Mouse (Mus musculus): ENCODE measurements at regions not wholly inside any gene's neighbourhood (a gene's known extent, or its start where the extent isn't known, plus 50 kb on each side); places are given as distances from the start of the nearest gene placed in this dataset.

DNA sequence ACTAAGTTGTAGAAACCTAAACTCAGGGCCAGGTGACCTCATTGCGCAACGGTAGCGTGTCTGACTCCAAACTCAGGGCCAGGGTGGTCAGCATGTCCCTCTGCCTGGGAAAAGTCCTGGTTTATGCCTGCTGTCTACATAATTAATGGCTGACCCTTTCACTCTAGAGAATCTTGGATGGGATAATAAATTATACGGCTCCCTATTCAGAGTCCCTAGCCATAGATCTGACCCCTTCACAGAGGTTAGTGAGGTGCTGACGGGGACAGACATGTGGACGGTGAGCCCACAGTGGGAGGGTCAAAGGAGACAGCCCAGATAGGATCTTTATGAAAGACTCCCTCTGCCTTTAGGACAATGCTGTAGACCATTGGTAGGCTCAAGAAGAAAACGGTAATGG lies 94.7 kb upstream of the Ccnd2 start:
- no peak for TF ChIP-seq GATA4 (IDR thresholded peaks at IDR 0.05; ENCODE audit: insufficient replicate concordance, low read length)

DNA sequence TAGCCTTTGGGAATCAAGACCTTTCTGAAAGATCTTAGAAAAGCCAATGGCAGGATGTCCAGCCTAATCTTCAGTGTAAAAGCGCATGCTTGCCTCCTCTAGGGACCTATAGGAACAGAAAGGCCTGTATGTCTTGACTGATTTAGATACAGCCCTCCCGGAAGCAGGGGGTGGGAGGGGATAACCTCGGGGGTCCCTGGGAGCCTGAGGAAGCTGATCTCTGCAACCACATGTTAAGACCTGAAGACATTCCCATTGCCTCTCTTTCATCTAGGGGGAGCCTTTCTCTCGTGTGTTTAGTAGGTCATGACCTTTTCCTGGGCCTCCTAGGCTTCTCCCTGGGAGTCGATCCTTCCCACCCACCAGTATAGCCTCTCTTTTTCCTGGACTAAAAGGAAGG lies 95.3 kb upstream of the Ccnd2 start:
- no peak for TF ChIP-seq GATA4 (IDR thresholded peaks at IDR 0.05; ENCODE audit: insufficient replicate concordance, low read length)

DNA sequence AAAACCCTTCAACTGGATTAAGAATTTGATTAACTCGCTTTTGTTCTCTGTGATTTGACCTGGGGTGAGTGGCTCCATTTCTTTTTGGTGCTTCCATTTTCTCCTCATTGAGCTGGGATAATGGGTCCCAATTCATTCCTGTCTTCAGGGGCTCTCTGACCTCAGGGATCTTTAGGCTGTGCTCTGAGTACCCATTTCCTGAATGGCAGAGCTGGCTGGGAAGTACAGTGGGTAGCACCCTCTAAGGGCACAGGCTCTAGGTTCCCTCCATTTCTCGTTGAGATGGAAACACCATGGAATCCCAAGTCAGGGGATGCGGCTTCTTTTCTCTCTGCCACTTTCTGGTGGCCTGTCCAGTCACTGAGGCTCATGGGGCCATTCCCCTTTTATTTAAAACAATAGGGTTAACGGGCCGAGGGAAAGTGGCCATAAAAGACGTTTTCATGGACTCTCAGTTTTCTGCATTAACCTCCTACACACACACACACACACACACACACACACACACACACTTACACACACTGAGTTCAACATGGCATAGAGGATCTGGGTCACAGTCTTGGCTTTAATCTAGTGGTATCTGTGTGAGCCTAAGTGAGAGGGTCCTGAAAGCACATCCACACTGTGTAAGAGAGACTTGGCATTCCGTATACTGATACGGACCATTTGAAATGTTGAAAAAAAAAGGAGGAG lies 98.3 kb upstream of the Ccnd2 start:
- TF ChIP-seq GATA4 (IDR thresholded peaks at IDR 0.05; ENCODE audit: insufficient replicate concordance, low read length): no peak

DNA sequence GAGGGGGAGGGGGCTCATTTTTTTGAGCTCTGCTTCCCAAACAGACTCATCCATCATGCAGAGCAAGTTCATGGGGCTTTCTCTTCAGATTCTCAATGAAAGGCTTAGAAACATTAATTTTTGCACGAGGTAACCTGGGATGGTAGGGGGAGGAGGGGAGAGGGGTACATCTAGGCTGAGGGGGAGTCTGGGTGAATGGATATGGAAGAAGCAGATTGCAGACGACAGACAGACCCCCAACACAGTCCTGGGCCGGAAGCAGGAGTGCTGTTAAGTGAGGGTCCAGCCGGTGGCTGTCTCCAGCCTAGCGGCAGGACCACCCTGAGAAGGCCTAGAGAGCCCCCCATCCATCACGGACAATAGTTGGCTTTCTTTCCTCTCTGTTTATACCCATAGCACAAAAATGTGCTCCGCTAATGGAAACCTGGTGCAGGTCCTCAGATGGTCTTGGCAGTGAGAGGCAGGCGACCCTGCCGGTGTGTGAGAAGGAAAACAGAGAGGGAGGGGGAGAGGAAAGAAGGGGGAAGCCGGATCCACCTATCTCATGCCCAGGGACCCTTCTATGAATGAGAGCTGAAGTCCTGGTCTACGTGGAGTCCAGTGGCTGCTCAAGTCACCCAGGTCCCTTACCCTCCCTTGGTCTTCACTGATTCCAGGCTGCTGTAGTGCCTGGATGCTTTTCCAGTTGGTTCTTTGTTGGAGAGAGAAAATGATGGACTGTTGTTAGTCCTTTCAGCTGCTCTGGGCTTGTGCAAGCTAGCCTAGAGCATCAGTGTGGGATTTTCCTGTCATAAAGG lies 99.1 kb upstream of the Ccnd2 start:
- no peak for TF ChIP-seq GATA4 (IDR thresholded peaks at IDR 0.05; ENCODE audit: insufficient replicate concordance, low read length)

DNA sequence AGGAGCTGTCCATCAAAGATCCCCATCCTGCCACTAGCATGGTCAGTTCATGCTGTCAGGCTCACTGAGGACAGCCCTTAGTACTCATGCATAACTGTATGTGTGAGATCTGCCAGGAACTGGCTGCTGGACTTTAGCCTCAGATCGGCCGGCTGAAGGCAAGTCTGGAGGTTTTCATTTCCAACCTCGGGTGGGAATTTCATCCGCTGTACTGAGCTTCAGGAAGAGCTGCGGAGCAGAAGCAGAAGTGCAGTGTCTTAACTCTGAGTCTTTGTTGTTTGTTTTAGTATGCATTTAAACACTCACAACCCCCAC lies 99.6 kb upstream of the Ccnd2 start:
- no peak for TF ChIP-seq GATA4 (IDR thresholded peaks at IDR 0.05; ENCODE audit: insufficient replicate concordance, low read length)

DNA sequence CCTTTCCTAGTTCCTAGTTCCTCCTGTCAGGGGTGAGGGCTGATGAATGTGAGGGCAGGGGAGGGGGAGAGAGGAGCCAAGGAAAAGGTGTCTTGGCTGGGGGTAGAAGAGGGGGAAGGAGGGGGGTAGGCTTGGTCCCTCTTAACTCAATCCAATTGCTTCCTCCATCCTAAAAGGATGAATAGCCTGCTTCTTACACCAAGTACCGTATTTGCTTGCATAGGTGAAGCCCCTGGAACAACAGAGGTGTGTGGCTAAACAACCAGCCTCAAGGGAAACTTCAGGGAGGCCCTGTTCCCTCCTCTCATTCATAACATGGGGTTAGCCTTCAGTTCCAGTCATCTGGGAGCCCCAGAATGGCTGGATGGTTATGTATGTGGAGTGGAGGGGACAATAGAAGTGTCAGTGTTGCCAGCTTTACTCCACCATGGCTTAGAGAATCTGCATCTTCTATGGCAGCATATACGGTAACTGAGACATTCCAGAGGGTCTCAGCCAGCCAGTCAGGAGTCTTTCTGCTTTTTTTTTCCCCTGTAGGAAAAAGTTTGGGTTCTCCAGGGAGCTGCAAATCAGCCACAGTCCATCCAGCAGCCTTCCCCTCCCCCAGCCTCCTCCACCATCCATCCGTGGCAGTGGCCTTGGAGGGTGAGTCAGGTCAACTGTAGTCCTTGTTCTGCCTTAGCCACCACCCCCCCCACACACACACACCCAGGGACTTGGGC lies 100.2 kb upstream of the Ccnd2 start:
- TF ChIP-seq GATA4 (IDR thresholded peaks at IDR 0.05; ENCODE audit: insufficient replicate concordance, low read length): no peak

DNA sequence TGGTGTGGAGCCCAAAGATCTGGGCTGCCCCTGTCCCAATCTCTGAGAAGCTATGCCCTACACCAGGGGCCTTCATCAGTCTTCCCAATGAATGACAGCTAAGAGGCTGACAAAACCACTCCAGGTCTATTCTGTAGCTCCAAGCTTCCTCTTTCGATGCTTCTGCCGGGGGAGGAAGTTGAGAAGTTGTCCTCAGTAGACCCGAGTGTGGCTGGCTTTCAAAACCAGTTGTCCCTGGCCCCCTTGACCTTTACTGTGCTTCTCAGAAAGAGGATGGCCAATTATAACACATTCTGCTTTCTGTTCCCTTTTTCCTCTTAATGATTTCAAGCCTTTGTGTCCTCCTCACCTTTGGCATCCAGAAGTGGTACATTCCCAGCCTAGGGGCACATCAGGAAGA lies 101.9 kb upstream of the Ccnd2 start:
- no peak for TF ChIP-seq GATA4 (IDR thresholded peaks at IDR 0.05; ENCODE audit: insufficient replicate concordance, low read length)

DNA sequence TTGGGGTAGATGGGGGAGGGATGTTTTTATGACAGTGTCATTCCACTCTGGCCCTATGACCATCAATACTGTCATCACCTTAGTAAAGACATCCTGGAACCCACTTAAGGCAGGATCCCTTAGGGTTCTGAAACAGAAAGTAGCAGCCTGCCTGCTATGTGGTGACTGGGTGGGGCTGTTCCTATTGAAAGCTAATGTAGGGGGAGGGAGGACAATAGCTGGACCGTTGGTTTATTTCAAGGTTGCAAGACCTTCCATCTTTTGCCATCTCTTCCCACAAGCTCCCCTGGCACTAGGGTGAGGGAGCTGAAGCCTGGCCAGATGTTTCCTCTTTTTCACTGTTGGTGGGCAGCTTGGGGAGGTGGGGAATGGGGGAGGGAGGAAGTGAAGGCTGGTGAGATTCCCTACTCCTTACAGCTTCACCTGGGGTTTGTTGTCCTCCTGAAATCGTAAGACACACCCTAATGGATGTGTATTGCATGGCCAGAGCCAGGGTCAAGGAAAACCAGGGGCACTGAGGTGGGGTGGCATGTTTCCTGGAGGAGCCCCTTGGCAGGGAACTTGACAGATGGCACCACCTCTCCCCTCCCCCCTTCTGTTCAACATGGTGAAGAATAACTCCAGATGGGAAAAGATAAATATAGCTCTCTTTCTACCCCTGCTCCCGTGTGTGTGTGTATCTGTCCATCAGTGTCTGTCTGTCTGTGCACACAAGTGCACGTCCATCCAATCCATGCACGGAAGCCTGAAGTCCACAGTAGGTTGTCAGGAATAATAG lies 112.1 kb upstream of the Ccnd2 start:
- no peak for TF ChIP-seq GATA4 (IDR thresholded peaks at IDR 0.05; ENCODE audit: insufficient replicate concordance, low read length)

DNA sequence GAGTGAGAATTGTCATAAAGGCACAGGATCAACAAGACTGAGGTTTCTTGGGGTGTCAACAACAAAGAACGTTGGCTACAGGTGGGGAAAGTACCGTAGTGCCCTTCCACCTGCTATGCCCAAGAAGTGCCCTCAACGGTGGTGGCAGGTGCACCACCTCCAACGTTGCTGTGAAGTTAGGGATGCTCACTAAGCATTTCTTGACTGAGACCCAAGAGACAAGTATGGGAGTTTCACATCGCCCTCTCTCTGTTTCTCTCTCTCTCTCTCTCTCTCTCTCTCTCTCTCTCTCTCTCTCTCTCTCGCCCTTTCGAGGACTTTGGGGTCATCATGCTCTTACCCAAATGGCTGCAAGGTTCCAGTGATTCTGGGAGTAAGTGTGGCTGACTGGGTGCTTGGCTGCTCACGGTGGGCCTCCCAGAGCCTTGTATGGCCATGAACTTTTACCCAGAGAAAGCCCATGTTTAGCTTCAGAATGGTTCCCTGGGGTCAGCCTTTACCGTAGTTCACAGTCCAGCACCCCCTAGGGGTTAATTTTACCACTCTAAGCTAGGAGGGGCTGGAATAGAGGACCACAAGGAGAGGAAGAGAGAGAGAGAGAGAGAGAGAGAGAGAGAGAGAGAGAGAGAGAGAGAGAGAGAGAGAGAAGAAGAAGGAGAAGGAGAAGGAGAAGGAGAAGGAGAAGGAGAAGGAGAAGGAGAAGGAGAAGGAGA lies 113.2 kb upstream of the Ccnd2 start:
- no peak for TF ChIP-seq GATA4 (IDR thresholded peaks at IDR 0.05; ENCODE audit: insufficient replicate concordance, low read length)

DNA sequence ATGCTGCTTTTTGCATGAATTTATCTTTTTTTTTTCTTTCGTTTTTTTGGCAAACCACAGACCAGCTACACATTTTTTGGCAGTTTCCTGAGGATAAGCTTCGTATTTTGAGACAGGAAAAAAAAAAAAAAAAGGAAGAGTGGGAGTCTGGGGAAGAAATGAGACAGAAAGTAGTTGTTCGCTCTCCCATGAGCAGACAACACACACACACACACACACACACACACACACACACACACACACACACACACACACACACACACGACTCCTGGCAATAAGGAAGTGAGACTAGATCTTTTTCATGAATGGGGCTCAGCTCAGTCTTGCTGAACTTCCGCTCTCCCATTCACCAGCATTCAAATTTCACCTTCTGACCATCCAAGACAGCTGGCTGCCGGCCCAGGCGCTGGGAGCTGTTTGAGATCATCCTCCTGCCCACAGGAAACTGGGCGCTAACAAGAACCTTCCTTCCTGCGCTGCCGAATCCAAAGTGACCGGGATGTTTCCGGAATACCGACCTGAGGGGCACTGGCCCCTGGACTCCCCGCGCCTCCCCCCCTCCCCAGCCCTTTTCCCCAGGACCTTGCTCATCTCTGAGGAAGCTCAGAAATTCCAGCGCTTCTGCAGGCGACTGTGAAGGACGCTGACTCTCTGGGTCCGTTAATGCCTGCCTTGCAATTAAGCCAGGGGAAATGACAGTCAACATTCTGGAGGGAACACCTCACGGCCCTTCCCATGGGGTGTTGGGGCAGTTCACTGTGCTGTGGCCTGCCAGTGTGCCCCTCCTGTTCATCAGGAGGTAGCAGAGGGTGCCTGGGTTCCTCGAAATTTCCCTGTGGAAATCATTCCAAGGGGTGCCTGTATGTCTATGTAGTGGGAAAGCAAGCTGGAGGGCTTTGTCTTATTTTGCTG lies 114.2 kb upstream of the Ccnd2 start:
- TF ChIP-seq GATA4 (IDR thresholded peaks at IDR 0.05; ENCODE audit: insufficient replicate concordance, low read length): peak; percentile 45; the same call in 1 of the 2 replicates

DNA sequence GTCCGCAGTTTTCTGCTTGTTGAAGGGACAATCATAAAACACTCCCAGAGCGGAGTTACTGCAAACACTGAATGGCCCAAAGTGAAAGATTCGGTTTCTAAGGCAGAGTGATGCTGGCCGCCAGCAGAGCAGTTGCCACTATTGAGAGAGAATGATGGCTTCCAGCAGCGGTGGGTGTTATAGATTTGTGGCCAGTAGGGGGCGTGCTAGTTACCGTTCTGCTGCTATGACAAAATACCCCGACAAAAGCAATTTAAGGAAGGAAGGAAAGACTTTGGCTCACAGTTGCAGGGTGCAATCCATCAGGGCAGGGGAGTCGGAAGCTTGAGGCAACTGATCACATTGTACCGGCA lies 114.8 kb upstream of the Ccnd2 start:
- 0 out of 2 replicates have a peak, but pooled peaks have one; percentile 9 for TF ChIP-seq GATA4 (IDR thresholded peaks at IDR 0.05; ENCODE audit: insufficient replicate concordance, low read length)

DNA sequence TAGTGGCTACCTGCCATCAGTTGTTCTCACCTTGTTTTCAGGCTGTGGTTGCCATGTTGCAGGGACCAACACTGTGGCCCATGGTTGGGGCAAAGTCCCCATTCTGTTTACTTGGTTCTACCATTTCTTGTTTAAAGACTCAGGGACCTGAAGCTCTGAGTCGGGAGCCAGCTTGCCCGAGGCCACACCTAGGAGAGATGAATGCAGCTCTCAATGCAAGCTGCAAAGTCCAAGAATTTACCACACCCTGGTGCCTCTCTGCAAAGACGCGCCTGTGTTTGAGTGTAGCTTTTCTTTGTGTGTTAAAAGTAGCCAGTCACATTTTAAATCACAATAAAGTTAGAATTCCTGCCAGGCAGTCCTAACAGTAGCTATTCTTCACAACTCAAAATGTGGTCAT lies 117.0 kb upstream of the Ccnd2 start:
- TF ChIP-seq GATA4 (IDR thresholded peaks at IDR 0.05; ENCODE audit: insufficient replicate concordance, low read length): no peak

DNA sequence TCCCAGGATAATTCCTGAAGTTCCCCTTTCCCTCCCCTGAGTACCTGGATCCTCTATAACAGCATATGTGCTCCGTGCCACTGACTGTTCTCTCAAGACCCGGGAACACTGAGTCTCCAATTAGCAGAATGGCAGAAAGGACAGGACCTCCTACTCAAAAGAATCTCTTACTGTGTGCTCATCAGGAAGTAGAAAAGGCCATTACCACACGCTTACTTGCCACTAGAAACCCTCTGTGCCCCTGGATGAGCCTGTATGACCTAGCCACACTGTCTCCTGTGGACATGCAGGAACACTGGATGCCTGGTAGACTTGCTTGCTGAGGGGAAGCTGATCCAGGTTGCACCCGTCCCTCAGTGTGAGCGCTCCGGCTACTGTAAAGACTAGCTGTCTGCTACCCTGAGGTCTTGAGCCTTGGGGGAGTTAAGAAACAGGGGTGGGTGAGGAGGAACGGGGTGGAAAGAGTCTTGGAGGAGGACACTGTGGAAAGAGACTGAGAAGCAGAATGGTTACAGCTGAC lies 117.6 kb upstream of the Ccnd2 start:
- no peak for TF ChIP-seq GATA4 (IDR thresholded peaks at IDR 0.05; ENCODE audit: insufficient replicate concordance, low read length)

DNA sequence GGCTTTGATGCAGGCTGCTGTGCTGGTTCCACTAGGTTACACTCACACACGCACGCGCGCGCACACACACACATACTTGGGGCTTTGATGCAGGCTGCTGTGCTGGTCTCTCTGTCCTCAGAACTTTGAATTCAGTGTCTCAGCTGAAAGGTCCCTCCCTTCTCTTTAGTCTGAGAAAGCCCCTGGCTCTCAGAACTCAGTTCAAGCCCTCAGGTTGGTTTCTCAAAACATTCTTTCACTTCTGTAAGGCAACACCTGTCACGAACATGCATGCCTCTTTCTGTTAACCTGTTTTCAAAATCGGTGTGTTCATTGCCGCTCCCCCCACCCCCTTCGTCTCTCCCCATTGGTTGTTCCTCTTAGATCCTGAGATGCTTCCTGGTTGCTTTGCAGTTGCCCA lies 118.8 kb upstream of the Ccnd2 start:
- TF ChIP-seq GATA4 (IDR thresholded peaks at IDR 0.05; ENCODE audit: insufficient replicate concordance, low read length): no peak
